Mouse (Mus musculus) erythroblast, embryonic 14.5 days (primary cell): ENCODE data around the gene Col8a1. TPM values are rescaled to one million over a fixed set of nuclear protein-coding genes. Genes with fewer than 3 reads are reported as not detected.

ENCODE experiments used
- H3K27me3 ChIP-seq: 2 replicates; pipeline ENCODE4 v1.6.1; 2012; ENCODE audit warnings: inconsistent platforms; ENCODE audit not compliant: control insufficient read depth
- H3K36me3 ChIP-seq: 2 replicates; pipeline ENCODE4 v1.6.1; 2012; ENCODE audit warnings: mild to moderate bottlenecking, inconsistent platforms; ENCODE audit not compliant: control insufficient read depth
- H3K4me1 ChIP-seq: 2 replicates; pipeline ENCODE4 v1.6.1; 2012; ENCODE audit warnings: inconsistent platforms; ENCODE audit not compliant: control insufficient read depth
- H3K4me3 ChIP-seq: replicated peaks from 2 replicates; pipeline ENCODE3; 2012; ENCODE audit warnings: moderate library complexity, mild to moderate bottlenecking, inconsistent platforms
- H3K9me3 ChIP-seq: 2 replicates; pipeline ENCODE4 v1.6.1; 2012; ENCODE audit warnings: low read length, inconsistent platforms, mixed read lengths; ENCODE audit not compliant: control insufficient read depth
- GATA1 ChIP-seq: IDR thresholded peaks from 2 replicates; pipeline ENCODE4 v1.6.1; 2012; ENCODE audit warnings: low read length, inconsistent platforms, mixed read lengths
- TAL1 ChIP-seq: IDR thresholded peaks from 3 replicates; pipeline ENCODE4 v1.6.1; 2012; ENCODE audit warnings: low read length, inconsistent platforms, mixed read lengths
- polyA plus RNA-seq: library from polyadenylated mRNA; stranded (reverse); fragments of >175 nt; gene quantifications from 2 replicates; pipeline ENCODE4 v1.2.3, GENCODE M21; 2012

The Col8a1 gene
- polyA plus RNA-seq, 1 experiment, result not detected

GRCm38 (mm10) chr16:57634766-57635165 lies 119.8 kb downstream of the Col8a1 start:
- no peaks in the 10 kb centered on the region for H3K36me3 ChIP-seq
- H3K9me3 ChIP-seq, result no peaks in the 10 kb centered on the region
- no peaks in the 10 kb centered on the region for H3K27me3 ChIP-seq
- no peak overlapping the region for H3K4me3 ChIP-seq
- no peaks in the 10 kb centered on the region for H3K4me1 ChIP-seq
- TF ChIP-seq GATA1, result no peak
- TF ChIP-seq TAL1, result no peak

- H3K27me3 ChIP-seq, result no peaks in the 10 kb centered on the region
- H3K36me3 ChIP-seq, result no peaks in the 10 kb centered on the region
- no peak for TF ChIP-seq GATA1
- TF ChIP-seq TAL1, result no peak
- H3K9me3 ChIP-seq, result no peaks in the 10 kb centered on the region
- no peak overlapping the region for H3K4me3 ChIP-seq
- no peaks in the 10 kb centered on the region for H3K4me1 ChIP-seq
Measured at GRCm38 (mm10) chr16:57634191-57634590, 120.3 kb downstream of the Col8a1 start.

- no peaks in the 10 kb centered on the region for H3K9me3 ChIP-seq
- H3K36me3 ChIP-seq, result no peaks in the 10 kb centered on the region
- H3K4me1 ChIP-seq, result peaks cover 7% of the 10 kb centered on the region
- H3K27me3 ChIP-seq, result no peaks in the 10 kb centered on the region; the same call in 1 of the 2 replicates
- H3K4me3 ChIP-seq, result no peak overlapping the region
- no peak for TF ChIP-seq GATA1
- no peak for TF ChIP-seq TAL1
Measured at GRCm38 (mm10) chr16:57611768-57612167, 142.8 kb downstream of the Col8a1 start.

GRCm38 (mm10) chr16:57606444-57607227 lies 147.9 kb downstream of the Col8a1 start, which contains the start of gene Cmss1:
Cmss1 (minus strand) TSS chr16:57606864.
- peak within 1 kb of the TSS; percentile 93 for H3K4me3 ChIP-seq
- no peaks in the 10 kb centered on the region for H3K27me3 ChIP-seq
- no peaks in the 10 kb centered on the region for H3K36me3 ChIP-seq
- H3K4me1 ChIP-seq, result peaks cover 25% of the 10 kb centered on the region
- no peaks in the 10 kb centered on the region for H3K9me3 ChIP-seq
- TF ChIP-seq GATA1 (no peak), TAL1 (no peak)

GRCm38 (mm10) chr16:57601031-57601430 lies 153.5 kb downstream of the Col8a1 start:
- H3K4me3 ChIP-seq, result no peak overlapping the region
- TF ChIP-seq TAL1 (no peak), GATA1 (no peak)
- peaks cover 10% of the 10 kb centered on the region for H3K4me1 ChIP-seq
- no peaks in the 10 kb centered on the region for H3K36me3 ChIP-seq
- H3K27me3 ChIP-seq, result no peaks in the 10 kb centered on the region
- H3K9me3 ChIP-seq, result no peaks in the 10 kb centered on the region

GRCm38 (mm10) chr16:57597295-57597957 lies 157.1 kb downstream of the Col8a1 start:
- Histone ChIP-seq H3K4me1 (no peaks in the 10 kb centered on the region), H3K36me3 (no peaks in the 10 kb centered on the region), H3K9me3 (no peaks in the 10 kb centered on the region), H3K27me3 (no peaks in the 10 kb centered on the region), H3K4me3 (no peak overlapping the region)
- TF ChIP-seq GATA1 (no peak), TAL1 (no peak)

GRCm38 (mm10) chr16:57593422-57594157 lies 160.9 kb downstream of the Col8a1 start:
- H3K4me3 ChIP-seq, result no peak overlapping the region
- no peaks in the 10 kb centered on the region for H3K27me3 ChIP-seq
- H3K36me3 ChIP-seq, result no peaks in the 10 kb centered on the region
- no peaks in the 10 kb centered on the region for H3K9me3 ChIP-seq
- H3K4me1 ChIP-seq, result no peaks in the 10 kb centered on the region
- no peak for TF ChIP-seq GATA1
- TF ChIP-seq TAL1, result no peak

- TF ChIP-seq GATA1, result no peak
- TF ChIP-seq TAL1, result no peak
- H3K27me3 ChIP-seq, result no peaks in the 10 kb centered on the region
- no peak overlapping the region for H3K4me3 ChIP-seq
- H3K9me3 ChIP-seq, result no peaks in the 10 kb centered on the region
- no peaks in the 10 kb centered on the region for H3K4me1 ChIP-seq
- no peaks in the 10 kb centered on the region for H3K36me3 ChIP-seq
Measured at GRCm38 (mm10) chr16:57585201-57585600, 169.3 kb downstream of the Col8a1 start.

GRCm38 (mm10) chr16:57582008-57582407 lies 172.5 kb downstream of the Col8a1 start:
- no peaks in the 10 kb centered on the region for H3K27me3 ChIP-seq
- no peaks in the 10 kb centered on the region for H3K36me3 ChIP-seq
- H3K9me3 ChIP-seq, result no peaks in the 10 kb centered on the region
- no peak overlapping the region for H3K4me3 ChIP-seq
- H3K4me1 ChIP-seq, result no peaks in the 10 kb centered on the region
- no peak for TF ChIP-seq TAL1
- no peak for TF ChIP-seq GATA1
